Mouse (Mus musculus) kidney, postnatal 0 days (tissue): Measurements from ENCODE around the gene Slc16a12. TPM values are rescaled to one million over a fixed set of nuclear protein-coding genes. Genes with fewer than 3 reads are reported as not detected.

Experiments used
- ATAC-seq: fragments of 200-750 bp; cut with Nextera tagmentation; replicated peaks from 2 replicates; pipeline ENCODE4 v1.8.0; 2017; ENCODE audit warnings: low read depth, moderate number of reproducible peaks, moderate TSS enrichment, moderate library complexity; ENCODE audit not compliant: low FRiP score
- DNase-seq: peaks from one replicate; pipeline ENCODE4 v3.0.0-alpha.2; 2016; ENCODE audit warnings: low spot score
- H3K27ac ChIP-seq: fragments of 300-500 bp; sonication (generic); 2 replicates; pipeline ENCODE4 v1.5.1; 2014; ENCODE audit warnings: mild to moderate bottlenecking
- H3K27me3 ChIP-seq: fragments of 300-500 bp; sonication (generic); 2 replicates; pipeline ENCODE4 v1.6.1; 2014; ENCODE audit warnings: low read length, mixed read lengths; ENCODE audit not compliant: insufficient read depth
- H3K36me3 ChIP-seq: fragments of 300-500 bp; sonication (generic); 2 replicates; pipeline ENCODE4 v1.6.1; 2014; ENCODE audit warnings: low read length, mixed read lengths; ENCODE audit not compliant: insufficient read depth
- H3K4me1 ChIP-seq: fragments of 300-500 bp; sonication (generic); replicated peaks from 2 replicates; pipeline ENCODE4 v1.6.1; 2014; ENCODE audit warnings: antibody characterized with exemption, low read length, mixed read lengths; ENCODE audit not compliant: insufficient read depth
- H3K4me2 ChIP-seq: fragments of 300-500 bp; sonication (generic); 2 replicates; pipeline ENCODE4 v1.6.1; 2014; ENCODE audit warnings: mild to moderate bottlenecking, low read length, moderate library complexity, mixed read lengths
- H3K4me3 ChIP-seq: fragments of 300-500 bp; sonication (generic); replicated peaks from 2 replicates; pipeline ENCODE4 v1.5.1; 2014; ENCODE audit warnings: low read depth, low read length
- H3K9ac ChIP-seq: fragments of 300-500 bp; sonication (generic); 2 replicates; pipeline ENCODE4 v1.6.1; 2014; ENCODE audit warnings: low read depth, low read length
- H3K9me3 ChIP-seq: fragments of 300-500 bp; sonication (generic); replicated peaks from 2 replicates; pipeline ENCODE4 v1.6.1; 2016; ENCODE audit warnings: low read length, inconsistent platforms, mixed read lengths
- CTCF ChIP-seq: IDR thresholded peaks from 2 replicates; pipeline ENCODE4 v1.5.1; 2016; ENCODE audit warnings: antibody characterized with exemption, low read depth, mild to moderate bottlenecking, moderate library complexity
- WGBS: fragments of 180-500 bp; shearing (Covaris S2); extraction: QIAGEN DNeasy Blood & Tissue Kit; methylation state at CpG from one replicate; pipeline ENCODE4 v1.1.7; 2014; 5-methylcytosine and 5-hydroxymethylcytosine counted together
- polyA plus RNA-seq: library from polyadenylated mRNA; unstranded; fragments of >200 nt; fragmentation: Nextera tagmentation; extraction: Ambion mirVana; gene quantifications from 2 replicates; pipeline ENCODE4 v1.2.1, GENCODE M21; 2015

Slc16a12 gene
- polyA plus RNA-seq, 1 experiment from 2014 or later: 30.1 TPM

DNA sequence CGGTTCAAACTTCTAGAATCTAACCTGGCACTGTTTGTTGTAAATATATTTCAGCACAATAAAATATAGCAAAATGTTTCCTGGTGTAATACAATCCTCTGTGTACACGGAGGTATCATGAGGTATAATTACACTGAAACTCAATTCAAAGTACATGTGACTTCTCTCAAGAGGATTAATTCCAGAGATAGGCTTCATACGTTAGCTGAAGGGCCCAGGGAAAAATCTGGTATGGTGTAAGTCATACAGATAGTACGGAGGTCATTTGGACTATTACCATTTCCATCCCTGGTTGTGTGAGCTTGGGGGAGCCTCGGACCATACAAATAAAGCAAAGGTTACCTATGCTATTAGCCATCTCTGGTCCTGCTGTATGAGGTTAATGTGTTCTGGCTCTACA is 104.5 kb downstream of the Slc16a12 start:
- Histone ChIP-seq H3K9ac (no peak overlapping the region), H3K27me3 (no peaks in the 10 kb centered on the region), H3K36me3 (no peaks in the 10 kb centered on the region), H3K4me2 (no peak overlapping the region), H3K4me1 (0 out of 2 replicates have a peak, but pooled peaks cover 4% of the 10 kb centered on the region), H3K4me3 (no peak overlapping the region), H3K27ac (no peak overlapping the region), H3K9me3 (no peaks in the 10 kb centered on the region)
- 72% methylated on average over 5 of the region's 5 CpGs for WGBS
- TF ChIP-seq CTCF: no peak
- ATAC-seq (no peak), DNase-seq (no peak)

GRCm38 (mm10) chr19:34640623-34641022 is 106.5 kb downstream of the Slc16a12 start, which contains the start of the genes Ifit1bl2 and Ifit1:
Ifit1bl2 (minus strand) TSS chr19:34640743.
Ifit1 (plus strand) TSS chr19:34640871.
- no peak; the same call in 1 of the 2 replicates for ATAC-seq
- Histone ChIP-seq H3K36me3 (no peaks in the 10 kb centered on the region), H3K27ac (no peak within 1 kb of the TSS), H3K9ac (peak within 1 kb of the TSS; percentile 52), H3K4me3 (peak within 1 kb of the TSS; percentile 29), H3K4me1 (0 out of 2 replicates have a peak, but pooled peaks cover 4% of the 10 kb centered on the region), H3K9me3 (no peaks in the 10 kb centered on the region), H3K4me2 (peak within 1 kb of the TSS; percentile 51), H3K27me3 (no peaks in the 10 kb centered on the region)
- no peak for TF ChIP-seq CTCF
- 16% methylated on average over 4 of the region's 4 CpGs for WGBS
- DNase-seq: peak; percentile 74

DNA sequence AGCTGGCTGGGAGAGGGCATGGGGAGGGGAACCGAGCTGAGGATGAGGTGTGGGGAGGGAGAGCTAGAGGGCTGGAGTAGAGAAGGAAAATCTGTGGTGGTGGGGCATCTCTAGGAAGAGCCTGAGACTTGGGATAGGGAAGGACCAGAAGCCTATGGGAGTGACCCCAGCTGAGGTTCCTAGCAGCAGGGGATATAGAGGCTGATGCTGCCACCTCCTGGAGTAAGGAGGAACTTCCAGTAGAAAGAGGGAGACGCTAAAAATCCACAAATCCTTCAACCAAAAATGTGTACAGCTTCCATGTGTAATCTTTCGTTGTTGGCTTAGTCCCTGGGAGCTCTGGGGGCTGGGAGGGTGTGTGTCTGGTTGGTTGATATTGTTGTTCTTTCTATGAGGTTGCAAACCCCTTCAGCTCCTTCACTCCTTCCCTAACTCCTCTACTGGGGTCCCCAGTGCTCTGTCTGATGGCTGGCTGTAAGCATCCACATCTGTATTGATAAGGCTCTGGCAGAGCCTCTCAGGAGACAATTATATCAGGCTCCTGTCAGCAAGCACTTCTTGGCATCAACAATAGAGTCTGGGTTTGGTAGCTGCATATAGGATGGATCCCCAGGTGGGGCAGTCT is 110.0 kb downstream of the Slc16a12 start:
- H3K36me3 ChIP-seq: no peaks in the 10 kb centered on the region
- no peak overlapping the region for H3K9ac ChIP-seq
- TF ChIP-seq CTCF: peak; percentile 92
- DNase-seq (peak; percentile 90), ATAC-seq (peak; percentile 82)
- H3K4me1 ChIP-seq: 0 out of 2 replicates have a peak, but pooled peaks cover 4% of the 10 kb centered on the region
- WGBS: 9% methylated on average over 3 of the region's 3 CpGs
- H3K27me3 ChIP-seq: no peaks in the 10 kb centered on the region
- no peak overlapping the region for H3K27ac ChIP-seq
- H3K9me3 ChIP-seq: no peaks in the 10 kb centered on the region
- H3K4me2 ChIP-seq: no peak overlapping the region
- no peak overlapping the region for H3K4me3 ChIP-seq

DNA sequence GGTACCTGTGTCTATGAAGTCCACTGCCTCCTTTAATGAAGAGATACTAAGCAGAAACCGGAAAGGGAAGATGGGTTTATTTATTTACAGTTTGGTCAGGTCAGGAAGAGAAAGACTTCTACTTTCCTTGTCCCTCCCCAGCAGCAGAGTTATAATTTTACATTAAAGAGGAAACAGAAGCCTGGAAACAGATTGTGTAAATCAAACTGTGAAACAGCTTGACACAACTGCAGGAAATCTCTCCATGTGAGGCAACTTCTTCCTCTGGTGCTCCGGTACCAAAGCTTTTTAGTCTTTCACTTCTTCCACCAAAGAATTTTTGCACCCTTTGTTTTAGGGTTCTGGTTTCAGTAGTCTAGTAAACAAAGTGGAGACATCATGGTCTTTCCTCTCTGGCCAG is 113.6 kb downstream of the Slc16a12 start:
- Histone ChIP-seq H3K4me3 (no peak overlapping the region), H3K9me3 (no peaks in the 10 kb centered on the region), H3K4me1 (no peaks in the 10 kb centered on the region), H3K4me2 (no peak overlapping the region), H3K27me3 (no peaks in the 10 kb centered on the region), H3K9ac (no peak overlapping the region), H3K27ac (no peak overlapping the region), H3K36me3 (no peaks in the 10 kb centered on the region)
- WGBS: 47% methylated on average over 2 of the region's 2 CpGs
- DNase-seq (peak; percentile 32), ATAC-seq (no peak)
- TF ChIP-seq CTCF: no peak

GRCm38 (mm10) chr19:34631487-34631886 is 115.6 kb downstream of the Slc16a12 start:
- ATAC-seq: no peak
- no peaks in the 10 kb centered on the region for H3K9me3 ChIP-seq
- no peak overlapping the region for H3K9ac ChIP-seq
- no peaks in the 10 kb centered on the region for H3K27me3 ChIP-seq
- H3K27ac ChIP-seq: no peak overlapping the region
- no peak for DNase-seq
- H3K36me3 ChIP-seq: no peaks in the 10 kb centered on the region
- no peak overlapping the region for H3K4me3 ChIP-seq
- H3K4me1 ChIP-seq: no peaks in the 10 kb centered on the region
- no peak for TF ChIP-seq CTCF
- H3K4me2 ChIP-seq: no peak overlapping the region

GRCm38 (mm10) chr19:34627496-34627895 is 119.6 kb downstream of the Slc16a12 start:
- TF ChIP-seq CTCF: no peak
- no peaks in the 10 kb centered on the region for H3K9me3 ChIP-seq
- no peak overlapping the region for H3K27ac ChIP-seq
- H3K4me3 ChIP-seq: no peak overlapping the region
- no peak for ATAC-seq
- no peaks in the 10 kb centered on the region for H3K27me3 ChIP-seq
- WGBS: 52% methylated on average over 2 of the region's 2 CpGs
- H3K9ac ChIP-seq: no peak overlapping the region
- H3K4me1 ChIP-seq: no peaks in the 10 kb centered on the region
- no peak for DNase-seq
- no peaks in the 10 kb centered on the region for H3K36me3 ChIP-seq
- no peak overlapping the region for H3K4me2 ChIP-seq

DNA sequence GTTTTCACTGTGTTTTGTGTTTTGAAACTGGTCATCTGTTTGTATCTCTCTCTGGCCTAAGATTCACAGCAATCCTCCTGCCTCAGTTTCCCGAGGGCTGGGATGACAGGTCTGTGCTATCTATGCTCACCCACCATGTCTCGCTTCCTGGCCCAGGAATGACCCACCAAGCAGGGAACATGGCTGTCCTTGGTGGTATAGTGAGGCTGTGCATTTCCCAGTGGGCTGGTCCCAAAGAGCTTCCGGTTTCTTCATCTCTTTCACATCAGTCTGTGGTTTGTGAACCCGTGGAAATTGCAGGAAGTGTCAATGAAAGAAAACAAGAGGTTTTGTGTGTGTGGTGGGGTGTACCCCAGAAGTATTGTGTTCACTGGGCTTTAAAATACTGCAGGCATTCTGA is 122.4 kb downstream of the Slc16a12 start:
- H3K4me1 ChIP-seq: no peaks in the 10 kb centered on the region
- no peaks in the 10 kb centered on the region for H3K27me3 ChIP-seq
- no peak overlapping the region for H3K9ac ChIP-seq
- no peak overlapping the region for H3K4me3 ChIP-seq
- no peak overlapping the region for H3K27ac ChIP-seq
- H3K36me3 ChIP-seq: no peaks in the 10 kb centered on the region
- TF ChIP-seq CTCF: no peak
- H3K9me3 ChIP-seq: no peaks in the 10 kb centered on the region
- no peak overlapping the region for H3K4me2 ChIP-seq
- DNase-seq (no peak), ATAC-seq (no peak)
- WGBS: 83% methylated on average over 4 of the region's 4 CpGs
